Mouse (Mus musculus): ENCODE data around the gene Xirp2. TPM values are rescaled to one million over a fixed set of nuclear protein-coding genes. Genes with fewer than 3 reads are reported as not detected.

Gene Xirp2
- total and polyA plus RNA-seq, 3 experiments, result not detected

- no peak for TF ChIP-seq SMC3 (IDR thresholded peaks at IDR 0.05; ENCODE audit: low read depth, low read length)
- in situ Hi-C loops (cut with MboI; ENCODE audit: low pct_ligation_motif_present, low pct_unique_long_range_greater_than_20kb, low sequenced_read_pairs), result no loop called here
- H3K4me3 ChIP-seq (replicated peaks in 1 of 3; ENCODE audit: low read depth in 2 of 3, low read length in 2 of 3, poor library complexity in 1 of 3), result no peak overlapping the region
These were observed 119.2 kb downstream of the Xirp2 start for GRCm38 (mm10) chr2:67564851-67565479.

GRCm38 (mm10) chr2:67565480-67566331 is 119.9 kb downstream of the Xirp2 start, which contains the start of gene B3galt1:
Gene B3galt1, plus strand, starts transcription at chr2:67565871.
- dilution Hi-C loops (cut with MboI; ENCODE audit: extremely low pct_ligation_motif_present, extremely low pct_unique_long_range_greater_than_20kb, low sequenced_read_pairs), result no loop called here
- Histone ChIP-seq H3K27ac (ENCODE audit: insufficient read depth, low read depth) (no peak within 1 kb of the TSS), H3K4me3 (replicated peaks in 1 of 3; ENCODE audit: low read depth in 2 of 3, low read length in 2 of 3, poor library complexity in 1 of 3) (no peak within 1 kb of the TSS), H3K4me1 (ENCODE audit: control insufficient read depth in 1 of 2, insufficient read depth in 2 of 2) (no peaks in the 10 kb centered on the region), H3K36me3 (replicated peaks in 1 of 2; ENCODE audit: control insufficient read depth in 1 of 2, insufficient read depth in 1 of 2, low read length in 1 of 2) (no peaks in the 10 kb centered on the region), H3K9me3 (replicated peaks; ENCODE audit: low read length) (peaks cover 36% of the 10 kb centered on the region), H3K27me3 (replicated peaks) (no peaks in the 10 kb centered on the region), H3K79me2 (replicated peaks; ENCODE audit: control insufficient read depth, extremely low read depth, insufficient read depth, poor library complexity, severe bottlenecking) (no peaks in the 10 kb centered on the region), H3K4me2 (ENCODE audit: insufficient read depth, low read depth, poor library complexity, severe bottlenecking) (no peak within 1 kb of the TSS), H3K9ac (ENCODE audit: insufficient read depth, low read depth) (no peak within 1 kb of the TSS)
- no peak for TF ChIP-seq USF2 (conservative IDR thresholded peaks at IDR 0.05; ENCODE audit: low read depth, low read length)
- no peak for TF ChIP-seq NRF1 (IDR thresholded peaks at IDR 0.05; ENCODE audit: low read depth, low read length)
- no peak for TF ChIP-seq HCFC1 (IDR thresholded peaks at IDR 0.05; ENCODE audit: low read depth, low read length)
- no peak for TF ChIP-seq CHD1 (IDR thresholded peaks at IDR 0.05; ENCODE audit: low read depth, low read length)
- no peak for TF ChIP-seq EP300 (IDR thresholded peaks at IDR 0.05; ENCODE audit: low read length)
- no peak for TF ChIP-seq KAT2A (IDR thresholded peaks at IDR 0.05; ENCODE audit: insufficient replicate concordance, low read length)
- TF ChIP-seq ETS1 (conservative IDR thresholded peaks at IDR 0.05; ENCODE audit: low read depth, low read length), result no peak
- TF ChIP-seq JUN (IDR thresholded peaks at IDR 0.05; ENCODE audit: insufficient read depth, low read depth, low read length), result no peak
- TF ChIP-seq USF1 (IDR thresholded peaks at IDR 0.05; ENCODE audit: low read depth, low read length), result no peak
- TF ChIP-seq MAZ (IDR thresholded peaks at IDR 0.05; ENCODE audit: low read depth, low read length), result no peak
- in situ Hi-C loops (cut with MboI; ENCODE audit: low pct_ligation_motif_present, low pct_unique_long_range_greater_than_20kb, low sequenced_read_pairs), result no loop called here
- no peak for DNase-seq (ENCODE audit: extremely low read depth)

More at GRCm38 (mm10) chr2:67564851-67565479, 119.2 kb downstream of the Xirp2 start:
- Histone ChIP-seq H3K27me3 (replicated peaks) (no peaks in the 10 kb centered on the region), H3K4me1 (ENCODE audit: control insufficient read depth in 1 of 2, insufficient read depth in 2 of 2) (no peaks in the 10 kb centered on the region), H3K9ac (ENCODE audit: insufficient read depth, low read depth) (no peak overlapping the region), H3K27ac (ENCODE audit: insufficient read depth, low read depth) (no peak overlapping the region), H3K4me2 (ENCODE audit: insufficient read depth, low read depth, poor library complexity, severe bottlenecking) (no peak overlapping the region), H3K9me3 (replicated peaks; ENCODE audit: low read length) (peaks cover 38% of the 10 kb centered on the region), H3K36me3 (replicated peaks in 1 of 2; ENCODE audit: control insufficient read depth in 1 of 2, insufficient read depth in 1 of 2, low read length in 1 of 2) (no peaks in the 10 kb centered on the region), H3K79me2 (replicated peaks; ENCODE audit: control insufficient read depth, extremely low read depth, insufficient read depth, poor library complexity, severe bottlenecking) (no peaks in the 10 kb centered on the region)
- dilution Hi-C loops (cut with MboI; ENCODE audit: extremely low pct_ligation_motif_present, extremely low pct_unique_long_range_greater_than_20kb, low sequenced_read_pairs), result no loop called here
- no peak for DNase-seq (ENCODE audit: extremely low read depth)
